Mouse (Mus musculus) hindbrain, embryonic 11.5 days (tissue): ENCODE results near the gene Lrp8. TPM values are rescaled to one million over a fixed set of nuclear protein-coding genes. Genes with fewer than 3 reads are reported as not detected.
A peak's percentile ranks its signal among the peaks of the same experiment; 100 is the strongest.

Experiments used
- ATAC-seq: fragments of 200-750 bp; cut with Nextera tagmentation; 2 replicates; pipeline ENCODE4 v1.8.0; 2017; ENCODE audit warnings: mild to moderate bottlenecking, moderate TSS enrichment, moderate library complexity; ENCODE audit not compliant: low FRiP score
- DNase-seq: peaks from one replicate; pipeline ENCODE4 v3.0.0-alpha.2; 2015; ENCODE audit warnings: low spot score
- H3K27ac ChIP-seq: fragments of 300-500 bp; sonication (generic); 2 replicates; pipeline ENCODE4 v1.5.1; 2014; ENCODE audit warnings: mild to moderate bottlenecking, low read depth, low read length
- H3K27me3 ChIP-seq: fragments of 300-500 bp; sonication (generic); 2 replicates; pipeline ENCODE4 v1.6.1; 2014; ENCODE audit warnings: mild to moderate bottlenecking, low read length, moderate library complexity, mixed read lengths; ENCODE audit not compliant: control insufficient read depth, insufficient read depth
- H3K36me3 ChIP-seq: fragments of 300-500 bp; sonication (generic); 2 replicates; pipeline ENCODE4 v1.6.1; 2014; ENCODE audit warnings: mild to moderate bottlenecking, low read length, moderate library complexity, mixed read lengths; ENCODE audit not compliant: control insufficient read depth, insufficient read depth
- H3K4me1 ChIP-seq: fragments of 300-500 bp; sonication (generic); replicated peaks from 2 replicates; pipeline ENCODE4 v1.6.1; 2014; ENCODE audit warnings: low read length, mixed read lengths; ENCODE audit not compliant: control insufficient read depth, insufficient read depth
- H3K4me2 ChIP-seq: fragments of 300-500 bp; sonication (generic); replicated peaks from 2 replicates; pipeline ENCODE4 v1.6.1; 2014; ENCODE audit warnings: mild to moderate bottlenecking, low read depth, low read length
- H3K4me3 ChIP-seq: fragments of 300-500 bp; sonication (generic); 2 replicates; pipeline ENCODE4 v1.5.1; 2014; ENCODE audit warnings: low read depth, low read length
- H3K9ac ChIP-seq: fragments of 300-500 bp; sonication (generic); 2 replicates; pipeline ENCODE4 v1.6.1; 2014; ENCODE audit warnings: low read depth, low read length
- H3K9me3 ChIP-seq: fragments of 300-500 bp; sonication (generic); 2 replicates; pipeline ENCODE4 v1.6.1; 2016; ENCODE audit warnings: low read length; ENCODE audit not compliant: control insufficient read depth
- WGBS: fragments of 180-500 bp; shearing (Covaris S2); extraction: QIAGEN DNeasy Blood & Tissue Kit; methylation state at CpG from one replicate; pipeline ENCODE4 v1.1.7; 2014; 5-methylcytosine and 5-hydroxymethylcytosine counted together
- polyA plus RNA-seq: library from polyadenylated mRNA; unstranded; fragments of >200 nt; fragmentation: Nextera tagmentation; extraction: Ambion mirVana; gene quantifications from 2 replicates; pipeline ENCODE4 v1.2.1, GENCODE M21; 2014

Lrp8 gene
- polyA plus RNA-seq, 1 experiment from 2014 or later: 24.9 TPM

- Histone ChIP-seq H3K27ac (no peak overlapping the region), H3K36me3 (no peaks in the 10 kb centered on the region), H3K4me1 (no peaks in the 10 kb centered on the region; the same call in 1 of the 2 replicates), H3K4me3 (no peak overlapping the region), H3K4me2 (no peak overlapping the region), H3K9ac (no peak overlapping the region), H3K27me3 (peaks cover 12% of the 10 kb centered on the region), H3K9me3 (no peaks in the 10 kb centered on the region)
- DNase-seq (peak; percentile 88), ATAC-seq (no peak)
- 6% methylated on average over 10 of the region's 10 CpGs for WGBS
Measured at GRCm38 (mm10) chr4:107844971-107845370, 42.9 kb downstream of the Lrp8 start.

- ATAC-seq: no peak
Measured at GRCm38 (mm10) chr4:107846795-107847194, 44.7 kb downstream of the Lrp8 start.

GRCm38 (mm10) chr4:107848546-107848945, 46.5 kb downstream of the Lrp8 start:
- ATAC-seq (no peak), DNase-seq (no peak)
- H3K9me3 ChIP-seq: no peaks in the 10 kb centered on the region
- no peak overlapping the region for H3K27ac ChIP-seq
- no peak overlapping the region for H3K4me2 ChIP-seq
- H3K36me3 ChIP-seq: no peaks in the 10 kb centered on the region
- H3K4me3 ChIP-seq: no peak overlapping the region
- H3K27me3 ChIP-seq: peaks cover 12% of the 10 kb centered on the region
- no peaks in the 10 kb centered on the region; the same call in 1 of the 2 replicates for H3K4me1 ChIP-seq
- 77% methylated on average over 5 of the region's 5 CpGs for WGBS
- H3K9ac ChIP-seq: no peak overlapping the region

More at GRCm38 (mm10) chr4:107846795-107847194, 44.7 kb downstream of the Lrp8 start:
- H3K9me3 ChIP-seq: no peaks in the 10 kb centered on the region
- DNase-seq: peak; percentile 24
- no peaks in the 10 kb centered on the region; the same call in 1 of the 2 replicates for H3K4me1 ChIP-seq
- H3K4me2 ChIP-seq: no peak overlapping the region
- no peak overlapping the region for H3K4me3 ChIP-seq
- WGBS: 61% methylated on average over 7 of the region's 7 CpGs
- peaks cover 12% of the 10 kb centered on the region for H3K27me3 ChIP-seq
- H3K27ac ChIP-seq: no peak overlapping the region
- H3K36me3 ChIP-seq: no peaks in the 10 kb centered on the region
- H3K9ac ChIP-seq: no peak overlapping the region

- WGBS: 83% methylated on average over 9 of the region's 9 CpGs
- no peak for DNase-seq
- H3K9ac ChIP-seq: no peak overlapping the region
- H3K9me3 ChIP-seq: no peaks in the 10 kb centered on the region
- H3K4me1 ChIP-seq: no peaks in the 10 kb centered on the region; the same call in 1 of the 2 replicates
- no peak overlapping the region for H3K27ac ChIP-seq
- H3K4me3 ChIP-seq: no peak overlapping the region
- no peak overlapping the region for H3K4me2 ChIP-seq
- 0 out of 2 replicates have a peak, but pooled peaks cover 4% of the 10 kb centered on the region for H3K36me3 ChIP-seq
- no peak for ATAC-seq
- peaks cover 12% of the 10 kb centered on the region for H3K27me3 ChIP-seq
Measured at GRCm38 (mm10) chr4:107849621-107850020, 47.6 kb downstream of the Lrp8 start.

- DNase-seq (no peak), ATAC-seq (no peak)
- Histone ChIP-seq H3K36me3 (0 out of 2 replicates have a peak, but pooled peaks cover 4% of the 10 kb centered on the region), H3K9ac (no peak overlapping the region), H3K27ac (no peak overlapping the region), H3K4me3 (no peak overlapping the region), H3K27me3 (peaks cover 11% of the 10 kb centered on the region), H3K4me1 (no peaks in the 10 kb centered on the region), H3K9me3 (no peaks in the 10 kb centered on the region), H3K4me2 (no peak overlapping the region)
- WGBS: 88% methylated on average over 8 of the region's 8 CpGs
Measured at GRCm38 (mm10) chr4:107850091-107850490, 48.0 kb downstream of the Lrp8 start.

- ATAC-seq (no peak), DNase-seq (no peak)
- H3K36me3 ChIP-seq: 0 out of 2 replicates have a peak, but pooled peaks cover 4% of the 10 kb centered on the region
Measured at GRCm38 (mm10) chr4:107853333-107853732, 51.3 kb downstream of the Lrp8 start.

GRCm38 (mm10) chr4:107853836-107854235, 51.8 kb downstream of the Lrp8 start:
- Histone ChIP-seq H3K4me2 (no peak overlapping the region), H3K9ac (no peak overlapping the region), H3K4me3 (no peak overlapping the region), H3K4me1 (no peaks in the 10 kb centered on the region), H3K27me3 (no peaks in the 10 kb centered on the region), H3K36me3 (0 out of 2 replicates have a peak, but pooled peaks cover 4% of the 10 kb centered on the region), H3K9me3 (no peaks in the 10 kb centered on the region), H3K27ac (no peak overlapping the region)
- no peak for DNase-seq
- no peak for ATAC-seq
- 91% methylated on average over 7 of the region's 7 CpGs for WGBS

More at GRCm38 (mm10) chr4:107853333-107853732, 51.3 kb downstream of the Lrp8 start:
- H3K4me3 ChIP-seq: no peak overlapping the region
- WGBS: 90% methylated on average over 8 of the region's 8 CpGs
- no peaks in the 10 kb centered on the region for H3K4me1 ChIP-seq
- no peak overlapping the region for H3K27ac ChIP-seq
- H3K27me3 ChIP-seq: no peaks in the 10 kb centered on the region
- H3K4me2 ChIP-seq: no peak overlapping the region
- H3K9me3 ChIP-seq: no peaks in the 10 kb centered on the region
- H3K9ac ChIP-seq: no peak overlapping the region

- Histone ChIP-seq H3K9me3 (no peaks in the 10 kb centered on the region), H3K4me3 (no peak overlapping the region), H3K36me3 (peaks cover 17% of the 10 kb centered on the region; the same call in 1 of the 2 replicates), H3K27me3 (no peaks in the 10 kb centered on the region), H3K27ac (no peak overlapping the region), H3K9ac (no peak overlapping the region), H3K4me2 (no peak overlapping the region), H3K4me1 (no peaks in the 10 kb centered on the region)
- no peak for DNase-seq
- ATAC-seq: no peak
- 79% methylated on average over 11 of the region's 11 CpGs for WGBS
Measured at GRCm38 (mm10) chr4:107856958-107857686, 55.1 kb downstream of the Lrp8 start.

GRCm38 (mm10) chr4:107858995-107859394, 56.9 kb downstream of the Lrp8 start:
- H3K27me3 ChIP-seq: no peaks in the 10 kb centered on the region
- no peak overlapping the region for H3K4me3 ChIP-seq
- H3K36me3 ChIP-seq: peaks cover 19% of the 10 kb centered on the region; the same call in 1 of the 2 replicates
- no peak overlapping the region for H3K4me2 ChIP-seq
- 93% methylated on average over 7 of the region's 7 CpGs for WGBS
- H3K4me1 ChIP-seq: no peaks in the 10 kb centered on the region
- DNase-seq (no peak), ATAC-seq (no peak)
- H3K27ac ChIP-seq: no peak overlapping the region
- no peak overlapping the region for H3K9ac ChIP-seq
- no peaks in the 10 kb centered on the region for H3K9me3 ChIP-seq
